Mouse (Mus musculus): ENCODE measurements at regions not wholly inside any gene's neighbourhood (a gene's known extent, or its start where the extent isn't known, plus 50 kb on each side); places are given as distances from the start of the nearest gene placed in this dataset.

DNA sequence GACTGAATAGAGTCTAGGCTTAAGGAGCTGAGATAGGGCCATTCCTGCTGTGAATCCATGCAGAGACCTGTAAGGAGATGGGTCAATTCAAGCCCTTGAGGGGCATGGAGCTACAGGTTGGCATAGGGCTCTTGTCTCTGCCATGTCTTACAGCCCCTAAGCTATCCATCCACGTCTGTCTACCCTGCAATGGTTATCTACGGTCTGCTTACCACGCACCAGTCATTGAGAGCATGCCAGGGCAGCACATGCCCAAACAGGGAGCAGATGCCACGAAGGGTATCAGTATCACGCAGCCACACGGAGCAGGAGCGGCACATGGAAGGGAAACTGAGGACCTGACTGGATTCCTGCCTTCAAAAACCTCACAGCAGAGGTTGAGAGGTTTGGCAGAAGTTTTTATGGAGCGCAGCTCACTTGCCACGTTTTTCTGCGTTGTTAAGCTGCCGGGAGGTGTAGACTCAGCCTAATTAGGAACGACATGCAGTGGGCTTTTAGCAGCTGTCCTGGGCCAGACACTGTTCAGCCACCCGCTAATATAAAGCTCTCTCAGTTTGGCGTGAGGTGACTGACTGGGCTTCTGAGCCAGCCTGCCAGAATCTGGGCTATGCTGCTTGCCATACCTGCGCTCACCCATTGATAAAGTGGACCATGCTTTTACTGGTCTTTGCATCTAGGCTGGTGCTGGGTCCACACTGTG, 102.4 kb upstream of the Fstl4 start:
- Histone ChIP-seq H3K27ac (ENCODE audit: low read depth) (no peak overlapping the region), H3K9me3 (ENCODE audit: low read length) (no peaks in the 10 kb centered on the region), H3K9ac (replicated peaks) (no peak overlapping the region), H3K27me3 (ENCODE audit: insufficient read depth, low read length) (no peaks in the 10 kb centered on the region), H3K4me1 (ENCODE audit: insufficient read depth) (no peaks in the 10 kb centered on the region), H3K36me3 (replicated peaks; ENCODE audit: insufficient read depth, low read length) (no peaks in the 10 kb centered on the region), H3K4me2 (ENCODE audit: low read depth, low read length) (no peak overlapping the region), H3K4me3 (ENCODE audit: low read depth, low read length) (no peak overlapping the region)
- WGBS (ENCODE audit: insufficient replicate concordance): 76% methylated on average over 15 of the region's 15 CpGs
- no peak for ATAC-seq
- DNase-seq: no peak
- TF ChIP-seq CTCF (IDR thresholded peaks at IDR 0.05; ENCODE audit: low read depth) (no peak), EP300 (IDR thresholded peaks at IDR 0.05; ENCODE audit: low read depth) (no peak)

DNA sequence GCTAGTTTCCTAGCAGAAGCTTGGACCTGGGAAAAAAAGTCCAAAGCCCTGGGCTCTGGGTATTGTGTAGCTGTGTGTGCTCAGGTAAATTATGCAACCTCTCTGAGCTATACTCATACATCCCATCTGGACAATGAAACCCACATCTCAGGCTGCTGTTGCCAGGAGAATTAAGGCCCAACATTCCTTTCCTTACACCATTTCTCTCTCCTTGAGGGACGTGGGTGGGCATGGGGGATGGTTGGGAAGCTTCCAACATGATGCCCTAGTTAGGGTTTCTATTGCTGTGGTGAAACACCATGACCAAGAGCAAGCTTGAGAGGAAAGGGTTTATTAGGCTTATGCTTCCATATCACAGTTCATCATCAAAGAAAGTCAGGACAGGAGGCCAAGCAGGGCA, 99.1 kb upstream of the Fstl4 start:
- DNase-seq (no peak), ATAC-seq (no peak)
- Histone ChIP-seq H3K27ac (ENCODE audit: low read depth) (no peak overlapping the region), H3K27me3 (ENCODE audit: insufficient read depth, low read length) (no peaks in the 10 kb centered on the region), H3K36me3 (replicated peaks; ENCODE audit: insufficient read depth, low read length) (no peaks in the 10 kb centered on the region), H3K4me2 (ENCODE audit: low read depth, low read length) (no peak overlapping the region), H3K9ac (replicated peaks) (no peak overlapping the region), H3K4me1 (ENCODE audit: insufficient read depth) (no peaks in the 10 kb centered on the region), H3K4me3 (ENCODE audit: low read depth, low read length) (no peak overlapping the region), H3K9me3 (ENCODE audit: low read length) (no peaks in the 10 kb centered on the region)
- TF ChIP-seq CTCF (IDR thresholded peaks at IDR 0.05; ENCODE audit: low read depth) (no peak), EP300 (IDR thresholded peaks at IDR 0.05; ENCODE audit: low read depth) (no peak)
- 42% methylated on average over 1 of the region's 1 CpGs for WGBS (ENCODE audit: insufficient replicate concordance)

- H3K4me2 ChIP-seq (ENCODE audit: low read depth, low read length): no peak overlapping the region
Observed at GRCm38 (mm10) chr11:52675022-52675421, 89.4 kb upstream of the Fstl4 start.

GRCm38 (mm10) chr11:52678259-52678658, 86.2 kb upstream of the Fstl4 start:
- Histone ChIP-seq H3K27me3 (ENCODE audit: insufficient read depth, low read length) (no peaks in the 10 kb centered on the region), H3K9ac (replicated peaks) (no peak overlapping the region), H3K9me3 (ENCODE audit: low read length) (no peaks in the 10 kb centered on the region), H3K4me1 (ENCODE audit: insufficient read depth) (no peaks in the 10 kb centered on the region), H3K4me3 (ENCODE audit: low read depth, low read length) (no peak overlapping the region), H3K4me2 (ENCODE audit: low read depth, low read length) (no peak overlapping the region), H3K36me3 (replicated peaks; ENCODE audit: insufficient read depth, low read length) (no peaks in the 10 kb centered on the region), H3K27ac (ENCODE audit: low read depth) (no peak overlapping the region)
- ATAC-seq: no peak
- TF ChIP-seq CTCF (IDR thresholded peaks at IDR 0.05; ENCODE audit: low read depth): no peak
- TF ChIP-seq EP300 (IDR thresholded peaks at IDR 0.05; ENCODE audit: low read depth): no peak
- 71% methylated on average over 4 of the region's 4 CpGs for WGBS (ENCODE audit: insufficient replicate concordance)
- no peak for DNase-seq

More at GRCm38 (mm10) chr11:52675022-52675421, 89.4 kb upstream of the Fstl4 start:
- 53% methylated on average over 6 of the region's 6 CpGs for WGBS (ENCODE audit: insufficient replicate concordance)
- no peak for TF ChIP-seq CTCF (IDR thresholded peaks at IDR 0.05; ENCODE audit: low read depth)
- TF ChIP-seq EP300 (IDR thresholded peaks at IDR 0.05; ENCODE audit: low read depth): no peak
- Histone ChIP-seq H3K4me1 (ENCODE audit: insufficient read depth) (no peaks in the 10 kb centered on the region), H3K27ac (ENCODE audit: low read depth) (no peak overlapping the region), H3K4me3 (ENCODE audit: low read depth, low read length) (no peak overlapping the region), H3K27me3 (ENCODE audit: insufficient read depth, low read length) (no peaks in the 10 kb centered on the region), H3K9ac (replicated peaks) (no peak overlapping the region), H3K36me3 (replicated peaks; ENCODE audit: insufficient read depth, low read length) (no peaks in the 10 kb centered on the region), H3K9me3 (ENCODE audit: low read length) (no peaks in the 10 kb centered on the region)
- no peak for DNase-seq
- ATAC-seq: no peak

- ATAC-seq (no peak), DNase-seq (no peak)
- 81% methylated on average over 2 of the region's 2 CpGs for WGBS (ENCODE audit: insufficient replicate concordance)
- Histone ChIP-seq H3K9me3 (ENCODE audit: low read length) (no peaks in the 10 kb centered on the region), H3K9ac (replicated peaks) (no peak overlapping the region), H3K4me1 (ENCODE audit: insufficient read depth) (no peaks in the 10 kb centered on the region), H3K27ac (ENCODE audit: low read depth) (no peak overlapping the region), H3K36me3 (replicated peaks; ENCODE audit: insufficient read depth, low read length) (no peaks in the 10 kb centered on the region), H3K4me2 (ENCODE audit: low read depth, low read length) (no peak overlapping the region), H3K27me3 (ENCODE audit: insufficient read depth, low read length) (no peaks in the 10 kb centered on the region), H3K4me3 (ENCODE audit: low read depth, low read length) (no peak overlapping the region)
- TF ChIP-seq CTCF (IDR thresholded peaks at IDR 0.05; ENCODE audit: low read depth): no peak
- no peak for TF ChIP-seq EP300 (IDR thresholded peaks at IDR 0.05; ENCODE audit: low read depth)
Observed at GRCm38 (mm10) chr11:52685436-52685835, 79.0 kb upstream of the Fstl4 start.

GRCm38 (mm10) chr11:52692701-52693100, 71.7 kb upstream of the Fstl4 start:
- Histone ChIP-seq H3K9me3 (ENCODE audit: low read length) (no peaks in the 10 kb centered on the region), H3K36me3 (replicated peaks; ENCODE audit: insufficient read depth, low read length) (no peaks in the 10 kb centered on the region), H3K4me1 (ENCODE audit: insufficient read depth) (no peaks in the 10 kb centered on the region), H3K27ac (ENCODE audit: low read depth) (no peak overlapping the region), H3K27me3 (ENCODE audit: insufficient read depth, low read length) (no peaks in the 10 kb centered on the region), H3K4me2 (ENCODE audit: low read depth, low read length) (no peak overlapping the region), H3K4me3 (ENCODE audit: low read depth, low read length) (no peak overlapping the region), H3K9ac (replicated peaks) (no peak overlapping the region)
- WGBS (ENCODE audit: insufficient replicate concordance): 73% methylated on average over 3 of the region's 3 CpGs
- TF ChIP-seq CTCF (IDR thresholded peaks at IDR 0.05; ENCODE audit: low read depth) (no peak), EP300 (IDR thresholded peaks at IDR 0.05; ENCODE audit: low read depth) (no peak)
- DNase-seq (no peak), ATAC-seq (no peak)

Data from liver, postnatal 0 days (tissue).